Mouse (Mus musculus) intestine, postnatal 0 days (tissue): Measurements from ENCODE around the gene Nedd9. TPM values are rescaled to one million over a fixed set of nuclear protein-coding genes. Genes with fewer than 3 reads are reported as not detected.

Experiments used
- ATAC-seq: fragments of 200-750 bp; cut with Nextera tagmentation; 2 replicates; pipeline ENCODE4 v1.8.0; 2017; ENCODE audit warnings: mild to moderate bottlenecking, moderate TSS enrichment, moderate library complexity
- H3K27ac ChIP-seq: fragments of 300-500 bp; sonication (generic); 2 replicates; pipeline ENCODE4 v1.5.1; 2014; ENCODE audit warnings: mild to moderate bottlenecking, low read depth, low read length, moderate library complexity
- H3K27me3 ChIP-seq: fragments of 300-500 bp; sonication (generic); replicated peaks from 2 replicates; pipeline ENCODE4 v1.6.1; 2014; ENCODE audit warnings: low read length, mixed read lengths; ENCODE audit not compliant: control insufficient read depth, insufficient read depth
- H3K36me3 ChIP-seq: fragments of 300-500 bp; sonication (generic); 2 replicates; pipeline ENCODE4 v1.6.1; 2014; ENCODE audit warnings: mild to moderate bottlenecking, moderate library complexity; ENCODE audit not compliant: control insufficient read depth, insufficient read depth
- H3K4me1 ChIP-seq: fragments of 300-500 bp; sonication (generic); replicated peaks from 2 replicates; pipeline ENCODE4 v1.6.1; 2014; ENCODE audit warnings: antibody characterized with exemption, low read length, mixed read lengths; ENCODE audit not compliant: control insufficient read depth, insufficient read depth
- H3K4me2 ChIP-seq: fragments of 300-500 bp; sonication (generic); replicated peaks from 2 replicates; pipeline ENCODE4 v1.6.1; 2014; ENCODE audit warnings: low read depth, mild to moderate bottlenecking, moderate library complexity
- H3K4me3 ChIP-seq: fragments of 300-500 bp; sonication (generic); 2 replicates; pipeline ENCODE4 v1.5.1; 2014; ENCODE audit warnings: low read depth, low read length
- H3K9ac ChIP-seq: fragments of 300-500 bp; sonication (generic); 2 replicates; pipeline ENCODE4 v1.6.1; 2014; ENCODE audit warnings: mild to moderate bottlenecking, low read depth, low read length
- H3K9me3 ChIP-seq: fragments of 300-500 bp; sonication (generic); 2 replicates; pipeline ENCODE4 v1.6.1; 2016; ENCODE audit warnings: mixed run types; ENCODE audit not compliant: control insufficient read depth
- CTCF ChIP-seq: sonication (generic); IDR thresholded peaks from 2 replicates; pipeline ENCODE4 v1.5.1; 2016; ENCODE audit warnings: low read depth, mild to moderate bottlenecking, control low read depth, antibody characterized with exemption, moderate library complexity
- WGBS: fragments of 180-500 bp; shearing (Covaris S2); extraction: QIAGEN DNeasy Blood & Tissue Kit; methylation state at CpG from one replicate; pipeline ENCODE4 v1.1.7; 2014; 5-methylcytosine and 5-hydroxymethylcytosine counted together
- polyA plus RNA-seq: library from polyadenylated mRNA; unstranded; fragments of >200 nt; fragmentation: Nextera tagmentation; extraction: Ambion mirVana; gene quantifications from 2 replicates; pipeline ENCODE4 v1.2.1, GENCODE M21; 2015

Gene Nedd9
- polyA plus RNA-seq, 1 experiment from 2014 or later, result 17.6 TPM

- no peaks in the 10 kb centered on the region for H3K36me3 ChIP-seq
- no peaks in the 10 kb centered on the region for H3K27me3 ChIP-seq
- 0 out of 2 replicates have a peak overlapping the region, but pooled peaks have one; percentile 74 for H3K9ac ChIP-seq
- H3K27ac ChIP-seq, result peak overlapping the region; percentile 91; the same call in 1 of the 2 replicates
- no peaks in the 10 kb centered on the region for H3K9me3 ChIP-seq
- H3K4me3 ChIP-seq, result peak overlapping the region; percentile 80
- no peak for TF ChIP-seq CTCF
- H3K4me1 ChIP-seq, result peaks cover 21% of the 10 kb centered on the region
- H3K4me2 ChIP-seq, result peak overlapping the region; percentile 78
- WGBS, result 39% methylated on average over 4 of the region's 4 CpGs
- no peak for ATAC-seq
Observed at GRCm38 (mm10) chr13:41357161-41357560, 130.0 kb downstream of the Nedd9 start.

- no peaks in the 10 kb centered on the region for H3K36me3 ChIP-seq
- no peak overlapping the region for H3K27ac ChIP-seq
- H3K4me2 ChIP-seq, result peak overlapping the region; percentile 78
Observed at GRCm38 (mm10) chr13:41355552-41355951, 131.6 kb downstream of the Nedd9 start.

GRCm38 (mm10) chr13:41354591-41354990 is 132.6 kb downstream of the Nedd9 start:
- H3K9ac ChIP-seq, result peak overlapping the region; percentile 34; the same call in 1 of the 2 replicates
- ATAC-seq, result no peak
- peak overlapping the region; percentile 78 for H3K4me2 ChIP-seq
- H3K4me1 ChIP-seq, result peaks cover 25% of the 10 kb centered on the region
- peak overlapping the region; percentile 20 for H3K4me3 ChIP-seq
- no peaks in the 10 kb centered on the region for H3K9me3 ChIP-seq
- WGBS, result 35% methylated on average over 6 of the region's 6 CpGs
- H3K27ac ChIP-seq, result peak overlapping the region; percentile 50
- no peaks in the 10 kb centered on the region for H3K36me3 ChIP-seq
- H3K27me3 ChIP-seq, result no peaks in the 10 kb centered on the region
- TF ChIP-seq CTCF, result no peak

More at GRCm38 (mm10) chr13:41355552-41355951, 131.6 kb downstream of the Nedd9 start:
- peak; percentile 65 for ATAC-seq
- no peak for TF ChIP-seq CTCF
- Histone ChIP-seq H3K4me3 (no peak overlapping the region), H3K4me1 (peaks cover 20% of the 10 kb centered on the region), H3K27me3 (no peaks in the 10 kb centered on the region), H3K9me3 (no peaks in the 10 kb centered on the region), H3K9ac (no peak overlapping the region)
- 11% methylated on average over 2 of the region's 2 CpGs for WGBS

GRCm38 (mm10) chr13:41353676-41354075 is 133.5 kb downstream of the Nedd9 start:
- H3K4me3 ChIP-seq, result no peak overlapping the region
- no peak for ATAC-seq
- H3K9ac ChIP-seq, result no peak overlapping the region
- no peaks in the 10 kb centered on the region for H3K9me3 ChIP-seq
- no peak overlapping the region for H3K27ac ChIP-seq
- H3K36me3 ChIP-seq, result no peaks in the 10 kb centered on the region
- H3K4me2 ChIP-seq, result peak overlapping the region; percentile 78
- WGBS, result 46% methylated on average over 3 of the region's 3 CpGs
- no peaks in the 10 kb centered on the region for H3K27me3 ChIP-seq
- no peak for TF ChIP-seq CTCF
- H3K4me1 ChIP-seq, result peaks cover 25% of the 10 kb centered on the region

GRCm38 (mm10) chr13:41352352-41352751 is 134.8 kb downstream of the Nedd9 start:
- no peaks in the 10 kb centered on the region for H3K36me3 ChIP-seq
- H3K4me2 ChIP-seq, result no peak overlapping the region
- H3K27me3 ChIP-seq, result no peaks in the 10 kb centered on the region
- 28% methylated on average over 5 of the region's 5 CpGs for WGBS
- H3K4me3 ChIP-seq, result no peak overlapping the region
- no peak for TF ChIP-seq CTCF
- ATAC-seq, result no peak
- no peak overlapping the region for H3K27ac ChIP-seq
- H3K4me1 ChIP-seq, result peaks cover 25% of the 10 kb centered on the region
- H3K9me3 ChIP-seq, result no peaks in the 10 kb centered on the region
- no peak overlapping the region for H3K9ac ChIP-seq

GRCm38 (mm10) chr13:41350589-41350988 is 136.6 kb downstream of the Nedd9 start:
- H3K36me3 ChIP-seq, result no peaks in the 10 kb centered on the region
- H3K27ac ChIP-seq, result no peak overlapping the region
- H3K4me3 ChIP-seq, result no peak overlapping the region
- TF ChIP-seq CTCF, result no peak
- H3K9ac ChIP-seq, result no peak overlapping the region
- ATAC-seq, result no peak
- peaks cover 26% of the 10 kb centered on the region for H3K4me1 ChIP-seq
- WGBS, result 77% methylated on average over 3 of the region's 3 CpGs
- no peaks in the 10 kb centered on the region for H3K27me3 ChIP-seq
- H3K9me3 ChIP-seq, result no peaks in the 10 kb centered on the region
- no peak overlapping the region for H3K4me2 ChIP-seq

- Histone ChIP-seq H3K27ac (no peak overlapping the region), H3K36me3 (no peaks in the 10 kb centered on the region), H3K4me3 (no peak overlapping the region), H3K27me3 (no peaks in the 10 kb centered on the region), H3K4me2 (no peak overlapping the region), H3K9me3 (no peaks in the 10 kb centered on the region), H3K9ac (no peak overlapping the region), H3K4me1 (peaks cover 27% of the 10 kb centered on the region)
- WGBS, result 36% methylated on average over 4 of the region's 4 CpGs
- ATAC-seq, result no peak
- no peak for TF ChIP-seq CTCF
Observed at GRCm38 (mm10) chr13:41349770-41350169, 137.4 kb downstream of the Nedd9 start.
